Mouse (Mus musculus): ENCODE results near the gene 4933406M09Rik. TPM values are rescaled to one million over a fixed set of nuclear protein-coding genes. Genes with fewer than 3 reads are reported as not detected.

4933406M09Rik gene
- polyA plus RNA-seq, 2 experiments = not detected

DNA sequence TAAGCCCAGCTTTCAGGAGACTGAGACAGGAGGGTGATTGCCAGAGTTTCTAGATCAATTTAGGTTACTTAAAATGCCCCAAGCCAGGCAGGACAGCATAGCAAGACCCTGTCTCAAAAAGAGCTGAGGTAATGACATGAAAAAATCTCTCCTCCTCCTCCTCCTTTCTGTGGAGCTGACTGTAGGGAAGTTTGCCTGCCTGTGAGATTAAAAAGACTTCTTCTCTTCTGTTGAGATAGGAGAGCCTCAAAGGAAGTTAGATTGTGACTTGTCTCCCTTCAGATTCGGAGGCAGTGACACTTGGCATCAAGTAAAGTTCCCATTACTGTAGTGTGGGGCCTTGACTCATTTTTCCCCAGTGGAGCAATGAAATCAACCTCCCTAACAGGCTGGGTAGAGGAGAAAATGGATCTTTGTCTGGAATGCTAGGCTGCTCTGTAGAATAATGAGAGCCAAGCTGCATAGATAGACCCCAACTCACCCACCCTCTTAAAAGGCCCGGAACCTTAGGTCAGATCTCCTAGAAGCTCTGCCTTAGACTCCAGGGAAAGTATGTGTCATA, 32.8 kb downstream of the 4933406M09Rik start:
- DNase-seq (ENCODE audit: low spot score) (no peak), ATAC-seq (ENCODE audit: low FRiP score, low read depth) (no peak)
- 69% methylated on average over 2 of the region's 2 CpGs for WGBS
- Histone ChIP-seq H3K27me3 (ENCODE audit: control insufficient read depth, insufficient read depth, low read length) (no peaks in the 10 kb centered on the region), H3K9me3 (ENCODE audit: control insufficient read depth, low read length) (no peaks in the 10 kb centered on the region), H3K4me3 (replicated peaks; ENCODE audit: low read length) (no peak overlapping the region), H3K9ac (ENCODE audit: low read depth, low read length, severe bottlenecking) (no peak overlapping the region), H3K4me2 (replicated peaks; ENCODE audit: low read depth, low read length, severe bottlenecking) (no peak overlapping the region), H3K36me3 (ENCODE audit: control insufficient read depth, insufficient read depth, low read length) (peaks cover 17% of the 10 kb centered on the region), H3K4me1 (ENCODE audit: control insufficient read depth, insufficient read depth, low read length) (peaks cover 41% of the 10 kb centered on the region), H3K27ac (replicated peaks; ENCODE audit: low read depth, low read length) (no peak overlapping the region; the same call in 1 of the 2 replicates)
- TF ChIP-seq POLR2A (IDR thresholded peaks at IDR 0.05; ENCODE audit: borderline replicate concordance, extremely low read depth, insufficient read depth, insufficient read length) = no peak

DNA sequence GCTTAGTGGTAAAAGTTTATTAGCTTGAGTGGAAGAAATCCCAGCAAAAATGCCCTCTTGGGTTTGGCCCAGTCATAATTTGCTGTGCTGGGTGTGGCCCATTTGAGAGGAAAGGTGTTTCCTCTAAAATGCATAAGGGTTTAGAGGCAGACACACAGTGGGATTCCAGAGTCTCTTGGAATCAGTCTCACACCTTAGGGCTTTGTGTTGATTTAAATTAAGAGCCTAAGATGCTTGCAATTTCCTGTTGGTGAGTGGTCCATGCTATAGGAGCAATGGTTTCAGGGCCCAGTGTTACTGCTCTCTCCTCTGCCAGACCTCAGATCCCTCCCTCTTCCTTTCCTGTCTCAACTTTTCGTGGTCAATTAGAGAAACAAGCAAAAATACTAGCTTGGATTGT, 33.4 kb downstream of the 4933406M09Rik start:
- 39% methylated on average over 1 of the region's 1 CpGs for WGBS
- Histone ChIP-seq H3K27me3 (ENCODE audit: control insufficient read depth, insufficient read depth, low read length) (no peaks in the 10 kb centered on the region), H3K27ac (replicated peaks; ENCODE audit: low read depth, low read length) (no peak overlapping the region), H3K4me3 (replicated peaks; ENCODE audit: low read length) (no peak overlapping the region), H3K9me3 (ENCODE audit: control insufficient read depth, low read length) (no peaks in the 10 kb centered on the region), H3K9ac (ENCODE audit: low read depth, low read length, severe bottlenecking) (no peak overlapping the region), H3K36me3 (ENCODE audit: control insufficient read depth, insufficient read depth, low read length) (peaks cover 23% of the 10 kb centered on the region), H3K4me2 (replicated peaks; ENCODE audit: low read depth, low read length, severe bottlenecking) (no peak overlapping the region), H3K4me1 (ENCODE audit: control insufficient read depth, insufficient read depth, low read length) (peaks cover 38% of the 10 kb centered on the region)
- ATAC-seq (ENCODE audit: low FRiP score, low read depth) (no peak), DNase-seq (ENCODE audit: low spot score) (no peak)
- no peak for TF ChIP-seq POLR2A (IDR thresholded peaks at IDR 0.05; ENCODE audit: borderline replicate concordance, extremely low read depth, insufficient read depth, insufficient read length)

DNA sequence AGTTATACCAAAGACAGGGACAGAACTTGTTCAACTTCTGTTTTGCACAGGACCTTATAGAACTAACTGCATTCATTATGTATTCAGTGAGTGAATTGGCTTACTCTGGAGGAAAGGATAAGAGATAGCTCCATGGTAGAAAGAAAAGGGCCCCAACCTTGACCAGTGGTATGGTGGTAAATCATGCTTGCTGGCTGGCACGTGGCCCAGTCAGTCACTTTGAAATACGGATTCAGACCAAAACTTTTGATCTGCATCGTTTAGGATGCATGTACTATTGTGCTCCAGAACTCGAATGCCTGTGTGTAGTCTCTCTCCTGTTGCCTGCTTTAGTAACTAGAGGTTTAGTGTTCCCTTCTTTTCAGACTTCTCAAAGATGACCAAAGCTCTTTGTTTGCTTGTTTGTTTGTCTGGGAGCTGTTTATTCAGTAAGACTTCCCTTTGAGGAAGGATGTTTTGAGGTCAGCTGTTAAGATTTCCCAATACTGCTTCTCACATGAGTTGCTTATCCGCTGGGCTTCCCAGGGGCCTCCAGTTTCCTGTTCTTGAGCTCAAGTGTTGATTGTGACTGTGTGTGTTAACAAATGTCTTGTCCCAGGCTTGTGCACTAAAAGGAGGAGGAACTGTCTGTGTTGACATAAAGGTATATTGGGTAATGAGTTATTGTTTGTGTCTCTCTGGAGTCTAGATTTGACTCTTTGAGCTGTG, 34.2 kb downstream of the 4933406M09Rik start:
- no peak for DNase-seq (ENCODE audit: low spot score)
- Histone ChIP-seq H3K27ac (replicated peaks; ENCODE audit: low read depth, low read length) (no peak overlapping the region), H3K27me3 (ENCODE audit: control insufficient read depth, insufficient read depth, low read length) (no peaks in the 10 kb centered on the region), H3K4me1 (ENCODE audit: control insufficient read depth, insufficient read depth, low read length) (peaks cover 32% of the 10 kb centered on the region), H3K9ac (ENCODE audit: low read depth, low read length, severe bottlenecking) (no peak overlapping the region), H3K4me2 (replicated peaks; ENCODE audit: low read depth, low read length, severe bottlenecking) (no peak overlapping the region), H3K4me3 (replicated peaks; ENCODE audit: low read length) (no peak overlapping the region), H3K9me3 (ENCODE audit: control insufficient read depth, low read length) (no peaks in the 10 kb centered on the region), H3K36me3 (ENCODE audit: control insufficient read depth, insufficient read depth, low read length) (peaks cover 30% of the 10 kb centered on the region)
- no peak for ATAC-seq (ENCODE audit: low FRiP score, low read depth)
- WGBS = 55% methylated on average over 5 of the region's 5 CpGs
- TF ChIP-seq POLR2A (IDR thresholded peaks at IDR 0.05; ENCODE audit: borderline replicate concordance, extremely low read depth, insufficient read depth, insufficient read length) = no peak

DNA sequence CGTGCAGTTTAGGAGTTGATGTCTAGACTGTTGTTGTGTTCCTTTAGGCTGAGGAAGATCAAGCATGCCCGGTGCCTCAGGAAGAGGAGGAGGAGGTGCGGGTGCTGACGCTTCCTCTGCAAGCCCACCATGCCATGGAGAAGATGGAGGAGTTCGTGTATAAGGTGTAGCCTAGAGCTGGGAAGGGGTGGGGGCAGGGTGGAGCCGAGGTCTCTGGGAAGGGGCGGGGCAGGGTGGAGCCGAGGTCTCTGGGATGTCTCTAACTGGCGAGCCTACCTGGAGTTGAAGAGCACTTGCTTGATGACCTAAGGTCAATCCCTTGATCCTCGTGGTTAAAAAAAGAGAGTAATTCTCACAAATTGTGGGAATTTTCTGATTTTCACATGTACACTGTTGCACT, 38.2 kb downstream of the 4933406M09Rik start:
- 68% methylated on average over 10 of the region's 10 CpGs for WGBS
- Histone ChIP-seq H3K9me3 (ENCODE audit: control insufficient read depth, low read length) (no peaks in the 10 kb centered on the region), H3K36me3 (ENCODE audit: control insufficient read depth, insufficient read depth, low read length) (peaks cover 63% of the 10 kb centered on the region), H3K4me2 (replicated peaks; ENCODE audit: low read depth, low read length, severe bottlenecking) (no peak overlapping the region), H3K9ac (ENCODE audit: low read depth, low read length, severe bottlenecking) (no peak overlapping the region), H3K4me1 (ENCODE audit: control insufficient read depth, insufficient read depth, low read length) (peaks cover 8% of the 10 kb centered on the region), H3K27ac (replicated peaks; ENCODE audit: low read depth, low read length) (no peak overlapping the region), H3K27me3 (ENCODE audit: control insufficient read depth, insufficient read depth, low read length) (no peaks in the 10 kb centered on the region), H3K4me3 (replicated peaks; ENCODE audit: low read length) (no peak overlapping the region)
- DNase-seq (ENCODE audit: low spot score) (no peak), ATAC-seq (ENCODE audit: low FRiP score, low read depth) (no peak)
- TF ChIP-seq POLR2A (IDR thresholded peaks at IDR 0.05; ENCODE audit: borderline replicate concordance, extremely low read depth, insufficient read depth, insufficient read length) = no peak

DNA sequence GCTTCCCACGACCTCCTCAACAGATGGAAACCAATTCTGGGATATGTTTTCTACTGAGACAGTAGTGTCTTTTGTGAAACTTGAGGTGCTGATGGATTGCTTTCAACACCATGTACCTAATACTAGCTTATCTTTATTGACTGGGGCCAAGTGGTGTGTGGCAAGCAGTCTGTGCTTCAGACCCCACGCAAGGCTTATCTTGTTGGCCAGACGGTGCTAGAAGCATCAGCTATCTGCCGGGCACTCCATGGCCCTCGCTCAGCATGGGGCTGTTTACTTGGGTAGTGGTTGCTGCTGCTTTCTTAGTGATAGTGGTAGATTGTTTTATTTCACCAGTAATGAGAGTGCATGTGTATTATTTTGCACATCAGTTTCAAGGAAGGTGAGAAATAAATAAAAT, 40.5 kb downstream of the 4933406M09Rik start:
- H3K4me1 ChIP-seq (ENCODE audit: control insufficient read depth, insufficient read depth, low read length) = no peaks in the 10 kb centered on the region
- TF ChIP-seq POLR2A (IDR thresholded peaks at IDR 0.05; ENCODE audit: borderline replicate concordance, extremely low read depth, insufficient read depth, insufficient read length) = no peak
- no peak overlapping the region for H3K9ac ChIP-seq (ENCODE audit: low read depth, low read length, severe bottlenecking)
- H3K4me2 ChIP-seq (replicated peaks; ENCODE audit: low read depth, low read length, severe bottlenecking) = no peak overlapping the region
- no peaks in the 10 kb centered on the region for H3K9me3 ChIP-seq (ENCODE audit: control insufficient read depth, low read length)
- WGBS = 83% methylated on average over 5 of the region's 5 CpGs
- ATAC-seq (ENCODE audit: low FRiP score, low read depth) = no peak
- no peak for DNase-seq (ENCODE audit: low spot score)
- no peaks in the 10 kb centered on the region for H3K27me3 ChIP-seq (ENCODE audit: control insufficient read depth, insufficient read depth, low read length)
- peaks cover 86% of the 10 kb centered on the region for H3K36me3 ChIP-seq (ENCODE audit: control insufficient read depth, insufficient read depth, low read length)
- H3K27ac ChIP-seq (replicated peaks; ENCODE audit: low read depth, low read length) = no peak overlapping the region
- no peak overlapping the region for H3K4me3 ChIP-seq (replicated peaks; ENCODE audit: low read length)

All from limb, embryonic 14.5 days (tissue).